In genomic region chr6:87589718-87590393, GRCm38 (mm10) we compare ENCODE assay signal across 8 mouse cellular contexts. TPM values are rescaled to one million over a fixed set of nuclear protein-coding genes. Genes with fewer than 3 reads are reported as not detected.
DNase-seq lines count a peak whose midpoint lies in the region; ATAC-seq and TF ChIP-seq lines count a peak whose summit lies in the region.

No protein-coding gene starts in this region.

- no peak for TF ChIP-seq CTCF in testis, adult 2 months (IDR thresholded peaks at IDR 0.05; ENCODE audit: control insufficient read depth, insufficient read depth, insufficient replicate concordance, low read depth, low read length)
- TF ChIP-seq CTCF in heart, postnatal 0 days (IDR thresholded peaks at IDR 0.05; ENCODE audit: low read depth), result no peak

- DNase-seq in testis, postnatal 14 days (ENCODE audit: low spot score), result no peak
- DNase-seq in heart, postnatal 0 days (ENCODE audit: low spot score), result no peak
- DNase-seq in spleen, postnatal 14 days (ENCODE audit: low spot score in 2 of 2), result no peak
- no peak for DNase-seq in cerebellum, adult 8-10 months
- no peak for DNase-seq in layer of hippocampus, adult 18-20 months (ENCODE audit: low spot score in 2 of 2)
- DNase-seq in kidney, adult 8-10 months, result no peak

- no peak overlapping the region for H3K27ac ChIP-seq in testis, adult 2 months (ENCODE audit: control insufficient read depth, insufficient read depth, low read depth, low read length)
- H3K27ac ChIP-seq in heart, postnatal 0 days (ENCODE audit: low read depth), result no peak overlapping the region

- H3K36me3 ChIP-seq in testis, adult 2 months (ENCODE audit: control insufficient read depth, insufficient read depth, low read length), result no peaks in the 10 kb centered on the region
- no peaks in the 10 kb centered on the region for H3K36me3 ChIP-seq in heart, postnatal 0 days (replicated peaks; ENCODE audit: control insufficient read depth, insufficient read depth, low read length)

- H3K9me3 ChIP-seq in heart, postnatal 0 days (replicated peaks; ENCODE audit: control insufficient read depth, low read length), result no peaks in the 10 kb centered on the region

- TF ChIP-seq POLR2A in testis, adult 2 months (IDR thresholded peaks at IDR 0.05; ENCODE audit: control insufficient read depth, low read depth, low read length), result no peak

- no peak for ATAC-seq in heart, postnatal 0 days (ENCODE audit: insufficient read depth, low read depth)
- peak; percentile 30; the same call in 1 of the 2 replicates for ATAC-seq in megakaryocyte, adult 5-6 weeks (ENCODE audit: poor library complexity, severe bottlenecking)

- no peaks in the 10 kb centered on the region for H3K27me3 ChIP-seq in testis, adult 2 months (ENCODE audit: control insufficient read depth, insufficient read depth, low read length)
- peaks cover 33% of the 10 kb centered on the region for H3K27me3 ChIP-seq in heart, postnatal 0 days (ENCODE audit: control insufficient read depth, insufficient read depth, low read length)

- peaks cover 7% of the 10 kb centered on the region for H3K4me1 ChIP-seq in testis, adult 2 months (ENCODE audit: control insufficient read depth, insufficient read depth, low read length)
- H3K4me1 ChIP-seq in heart, postnatal 0 days (ENCODE audit: control insufficient read depth, insufficient read depth), result peaks cover 5% of the 10 kb centered on the region; the same call in 1 of the 2 replicates

- no peak for TF ChIP-seq EP300 in heart, postnatal 0 days (IDR thresholded peaks at IDR 0.05; ENCODE audit: low read depth)

- 30% methylated on average over 12 of the region's 12 CpGs for WGBS in heart, postnatal 0 days

- peak overlapping the region; percentile 82 for H3K4me3 ChIP-seq in testis, adult 2 months (ENCODE audit: control insufficient read depth, low read depth, low read length)
- peak overlapping the region; percentile 46 for H3K4me3 ChIP-seq in heart, postnatal 0 days (ENCODE audit: low read depth, low read length)

- peak overlapping the region; percentile 70 for H3K4me2 ChIP-seq in heart, postnatal 0 days (ENCODE audit: low read depth, low read length)

- peak overlapping the region; percentile 28; the same call in 1 of the 2 replicates for H3K9ac ChIP-seq in heart, postnatal 0 days (replicated peaks; ENCODE audit: low read depth, low read length)

RNA-seq across cellular contexts. Expression of gene Prokr1, which starts 0.7 kb away (rescaled TPM):
- 0.77 and 0.98 TPM in 2 replicates for polyA plus RNA-seq in testis, adult 2 months (2012; rRNA removed)
- 1.7 and 2.2 TPM in 2 replicates for total RNA-seq in heart, postnatal 0 days (2014; rRNA removed; ENCODE audit: low replicate concordance)
- polyA plus RNA-seq in heart, postnatal 0 days (2015; fragmentation: Nextera tagmentation; extraction: Ambion mirVana), result 0.11 and 0.25 TPM in 2 replicates
- total RNA-seq in megakaryocyte, adult 5-6 weeks (2015), result 0.11 and 0.29 TPM in 2 replicates
- total RNA-seq in megakaryocyte, adult 5-6 weeks (2017), result 0.08 and 0.26 TPM in 2 replicates
- total RNA-seq in layer of hippocampus, adult 18-20 months (2021), result under 1 TPM in 1 of 2 experiments, not detected in 1; 0.12 TPM

RNA-seq across cellular contexts. Expression of gene Arhgap25, which starts 56.8 kb away (rescaled TPM):
- polyA plus RNA-seq in testis, adult 2 months (2012; rRNA removed), result 0.08 and 0.14 TPM in 2 replicates
- 1.6 and 3.2 TPM in 2 replicates for total RNA-seq in heart, postnatal 0 days (2014; rRNA removed; ENCODE audit: low replicate concordance)
- 3.2 TPM in 2 replicates for polyA plus RNA-seq in heart, postnatal 0 days (2015; fragmentation: Nextera tagmentation; extraction: Ambion mirVana)
- 27.9 and 35.5 TPM in 2 replicates for total RNA-seq in megakaryocyte, adult 5-6 weeks (2015)
- 74.4 TPM in 2 replicates for total RNA-seq in megakaryocyte, adult 5-6 weeks (2017)
- total RNA-seq in layer of hippocampus, adult 18-20 months (2021), result 1 to 10 TPM; 1.7 to 2.9 TPM
